Mouse (Mus musculus) layer of hippocampus, adult 2 months (tissue): ENCODE measurements around the gene Sec22c. TPM values are rescaled to one million over a fixed set of nuclear protein-coding genes. Genes with fewer than 3 reads are reported as not detected.
A peak's percentile ranks its signal among the peaks of the same experiment; 100 is the strongest.

Experiments used
- DNase-seq, 2 experiments: peaks; one replicate each; pipeline ENCODE4 v3.0.0; 2022; ENCODE audit warnings: low spot score in 2 of 2
- H3K27ac ChIP-seq: fragments of 200-600 bp; 2 replicates; pipeline ENCODE4 v1.8.1; 2022
- H3K4me3 ChIP-seq: fragments of 200-600 bp; 2 replicates; pipeline ENCODE4 v1.8.1; 2022; ENCODE audit warnings: mild to moderate bottlenecking
- CTCF ChIP-seq: fragments of 200-600 bp; conservative IDR thresholded peaks from 2 replicates; pipeline ENCODE4 v1.8.1; 2022; ENCODE audit warnings: antibody characterized with exemption, mild to moderate bottlenecking, moderate library complexity
- total RNA-seq, 2 experiments: library from RNA; stranded (reverse); gene quantifications; 2 replicates each; pipeline ENCODE4 v1.2.3; 2021

Sec22c gene
- total RNA-seq, 2 experiments from 2014 or later: 27.5 to 32.8 TPM

- no peak for TF ChIP-seq CTCF
- Histone ChIP-seq H3K4me3 (no peak overlapping the region), H3K27ac (no peak overlapping the region)
- no peak for DNase-seq
Measured at GRCm38 (mm10) chr9:121658248-121658647, 47.0 kb downstream of the Sec22c start.

- no peak for DNase-seq
- H3K27ac ChIP-seq: no peak overlapping the region
- no peak overlapping the region for H3K4me3 ChIP-seq
- no peak for TF ChIP-seq CTCF
Measured at GRCm38 (mm10) chr9:121657143-121657542, 48.1 kb downstream of the Sec22c start.

GRCm38 (mm10) chr9:121656322-121656721 is 49.0 kb downstream of the Sec22c start:
- Histone ChIP-seq H3K27ac (no peak overlapping the region), H3K4me3 (no peak overlapping the region)
- DNase-seq: no peak
- TF ChIP-seq CTCF: no peak

- no peak for TF ChIP-seq CTCF
- H3K27ac ChIP-seq: no peak overlapping the region
- H3K4me3 ChIP-seq: no peak overlapping the region
- DNase-seq: no peak
Measured at GRCm38 (mm10) chr9:121653668-121654067, 51.6 kb downstream of the Sec22c start.

DNA sequence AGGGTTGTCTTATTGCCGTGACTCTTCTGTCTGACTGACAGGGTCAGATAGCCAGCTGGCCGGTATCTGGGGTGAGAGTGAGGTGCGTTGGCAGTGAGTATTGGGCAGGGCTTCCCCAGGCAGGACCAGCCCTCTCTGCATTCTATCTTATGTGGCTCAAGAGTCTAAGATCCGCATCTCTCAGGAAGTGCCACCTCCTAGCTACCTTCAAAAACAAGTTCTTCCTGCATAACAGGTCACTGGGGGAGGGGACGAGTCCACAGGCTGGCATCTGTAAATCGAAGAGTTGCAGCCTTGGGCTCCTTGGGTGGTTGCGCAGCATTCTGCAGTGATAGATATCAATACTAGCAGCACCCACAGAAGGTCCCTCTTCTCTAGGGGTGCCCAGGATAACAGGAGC is 58.3 kb downstream of the Sec22c start:
- no peak for TF ChIP-seq CTCF
- Histone ChIP-seq H3K4me3 (no peak overlapping the region), H3K27ac (no peak overlapping the region)
- no peak for DNase-seq

DNA sequence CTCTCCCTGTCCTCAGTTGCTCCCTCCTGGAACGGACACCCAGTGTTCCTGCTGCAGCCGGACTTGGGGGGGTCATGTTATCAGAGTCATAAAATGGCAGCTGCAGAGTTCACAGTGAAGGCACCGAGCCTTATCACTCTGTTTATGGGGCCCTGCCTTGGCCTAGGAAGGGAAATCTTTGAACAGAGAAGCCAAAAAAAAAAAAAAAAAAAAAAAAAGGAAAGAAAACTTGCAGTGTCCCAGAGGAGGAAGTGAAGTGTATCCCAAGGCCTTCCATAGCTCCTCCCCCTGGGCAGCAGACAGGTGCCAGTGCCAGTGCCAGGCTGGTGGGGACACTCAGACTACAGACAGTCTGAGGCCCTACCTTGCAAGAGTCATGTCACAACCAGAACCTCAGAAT is 60.4 kb downstream of the Sec22c start:
- Histone ChIP-seq H3K27ac (no peak overlapping the region), H3K4me3 (no peak overlapping the region)
- TF ChIP-seq CTCF: no peak
- no peak for DNase-seq

- H3K4me3 ChIP-seq: peak within 1 kb of the TSS; percentile 73
Measured at GRCm38 (mm10) chr9:121642401-121643181, 62.7 kb downstream of the Sec22c start, which contains the start of gene Vipr1. TSS of gene Vipr1 (plus strand) at chr9:121642716.

GRCm38 (mm10) chr9:121642001-121642400 is 63.3 kb downstream of the Sec22c start, which contains the start of gene Lyzl4:
TSS of gene Lyzl4 (minus strand) at chr9:121642096.
- H3K4me3 ChIP-seq: peak within 1 kb of the TSS; percentile 73
- TF ChIP-seq CTCF: peak; percentile 73
- peak within 1 kb of the TSS; percentile 97 for H3K27ac ChIP-seq
- peak; percentile 72 for DNase-seq

More at GRCm38 (mm10) chr9:121642401-121643181, 62.7 kb downstream of the Sec22c start, which contains the start of gene Vipr1:
- TF ChIP-seq CTCF: peak; percentile 18; the same call in 1 of the 2 replicates
- DNase-seq: peak; percentile 83 to 86
- H3K27ac ChIP-seq: peak within 1 kb of the TSS; percentile 97

GRCm38 (mm10) chr9:121641235-121641915 is 63.9 kb downstream of the Sec22c start:
- Histone ChIP-seq H3K27ac (peak overlapping the region; percentile 97), H3K4me3 (peak overlapping the region; percentile 73)
- DNase-seq: peak in 1 of 2 experiments; percentile 34
- peak; percentile 44 for TF ChIP-seq CTCF

GRCm38 (mm10) chr9:121639790-121640189 is 65.5 kb downstream of the Sec22c start:
- TF ChIP-seq CTCF: no peak
- peak; percentile 72 to 85 for DNase-seq
- Histone ChIP-seq H3K27ac (peak overlapping the region; percentile 97), H3K4me3 (peak overlapping the region; percentile 73)

- no peak for TF ChIP-seq CTCF
- DNase-seq: no peak
- no peak overlapping the region for H3K4me3 ChIP-seq
- no peak overlapping the region for H3K27ac ChIP-seq
Measured at GRCm38 (mm10) chr9:121635835-121636576, 69.3 kb downstream of the Sec22c start.

DNA sequence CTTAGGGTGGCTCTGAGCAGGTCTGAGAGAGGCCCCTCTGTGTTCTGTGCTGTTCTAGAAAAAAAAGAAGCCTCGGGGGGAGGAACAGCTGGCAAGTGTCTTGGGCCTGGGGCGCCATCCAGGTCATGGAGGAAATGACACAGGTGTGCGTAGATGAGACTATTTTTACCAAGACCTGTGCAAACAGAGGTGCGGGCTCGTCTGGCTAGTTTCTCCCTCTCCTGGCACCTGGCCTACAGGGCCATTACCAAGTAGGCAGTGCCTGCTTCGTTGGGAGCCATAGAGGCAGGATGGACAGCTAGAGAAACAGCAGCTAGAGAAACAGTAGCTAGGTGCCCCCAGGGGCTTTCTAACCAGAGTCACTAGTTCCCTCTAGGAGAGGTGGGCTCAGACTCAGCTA is 72.0 kb downstream of the Sec22c start:
- no peak for TF ChIP-seq CTCF
- no peak overlapping the region for H3K4me3 ChIP-seq
- DNase-seq: no peak

DNA sequence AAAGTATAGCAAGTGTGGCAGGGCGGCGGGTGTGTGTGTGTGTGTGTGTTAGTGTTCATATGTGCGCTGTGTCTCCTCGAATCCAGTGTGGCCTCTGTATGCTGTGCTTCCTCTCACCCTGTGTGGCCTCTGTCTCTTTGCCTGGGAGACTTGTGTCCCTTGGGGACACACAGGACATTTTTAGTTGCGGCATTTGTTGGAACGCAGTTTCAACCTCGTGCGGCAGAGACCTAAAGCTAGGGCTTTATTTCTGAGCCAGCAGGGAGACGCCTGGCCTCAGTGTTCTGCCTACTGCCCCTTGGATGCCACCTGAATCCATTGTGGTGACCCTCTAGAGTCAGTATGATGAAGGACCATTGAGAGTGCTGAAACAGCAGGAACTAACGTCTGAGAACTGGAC is 72.4 kb downstream of the Sec22c start:
- no peak overlapping the region for H3K4me3 ChIP-seq
- H3K27ac ChIP-seq: no peak overlapping the region
- DNase-seq: no peak
- no peak for TF ChIP-seq CTCF

More for the DNA sequence above, 72.0 kb downstream of the Sec22c start:
- H3K27ac ChIP-seq: no peak overlapping the region
